Mouse (Mus musculus) kidney, adult 9 months (tissue): ENCODE data around the gene Rerg.

Experiments used
- DNase-seq: peaks from one replicate; pipeline ENCODE4 v3.0.0; 2022

Gene Rerg

GRCm38 (mm10) chr6:137071466-137071865 lies 98.8 kb downstream of the Rerg start:
- no peak for DNase-seq

GRCm38 (mm10) chr6:137065506-137065905 lies 104.8 kb downstream of the Rerg start:
- no peak for DNase-seq

- DNase-seq: no peak
These were observed 105.5 kb downstream of the Rerg start for GRCm38 (mm10) chr6:137064786-137065185.

- DNase-seq: no peak
These were observed 106.9 kb downstream of the Rerg start for GRCm38 (mm10) chr6:137063239-137063940.

GRCm38 (mm10) chr6:137061880-137062531 lies 108.3 kb downstream of the Rerg start:
- DNase-seq: no peak

GRCm38 (mm10) chr6:137060595-137060994 lies 109.7 kb downstream of the Rerg start:
- no peak for DNase-seq

GRCm38 (mm10) chr6:137058257-137058656 lies 112.0 kb downstream of the Rerg start:
- DNase-seq: no peak

GRCm38 (mm10) chr6:137054073-137054472 lies 116.2 kb downstream of the Rerg start:
- DNase-seq: no peak

- DNase-seq: peak; percentile 46
These were observed 116.8 kb downstream of the Rerg start for GRCm38 (mm10) chr6:137053464-137053863.

GRCm38 (mm10) chr6:137053006-137053405 lies 117.3 kb downstream of the Rerg start:
- no peak for DNase-seq

GRCm38 (mm10) chr6:137047036-137047435 lies 123.3 kb downstream of the Rerg start:
- DNase-seq: no peak

GRCm38 (mm10) chr6:137045011-137045504 lies 125.2 kb downstream of the Rerg start:
- DNase-seq: no peak

GRCm38 (mm10) chr6:137035611-137036395 lies 134.5 kb downstream of the Rerg start:
- DNase-seq: peak; percentile 12

- no peak for DNase-seq
These were observed 139.6 kb downstream of the Rerg start for GRCm38 (mm10) chr6:137030611-137031097.

GRCm38 (mm10) chr6:137029931-137030610 lies 140.2 kb downstream of the Rerg start:
- no peak for DNase-seq

- DNase-seq: no peak
These were observed 144.8 kb downstream of the Rerg start for GRCm38 (mm10) chr6:137025461-137025860.

GRCm38 (mm10) chr6:137024541-137024940 lies 145.8 kb downstream of the Rerg start:
- DNase-seq: no peak

GRCm38 (mm10) chr6:137017216-137017973 lies 152.9 kb downstream of the Rerg start:
- no peak for DNase-seq

- no peak for DNase-seq
These were observed 156.0 kb downstream of the Rerg start for GRCm38 (mm10) chr6:137014346-137014745.

GRCm38 (mm10) chr6:137011187-137011586 lies 159.1 kb downstream of the Rerg start:
- no peak for DNase-seq
